ENCODE assay signal across 8 mouse cellular contexts in genomic region chr13:104109816-104110521, GRCm38 (mm10). TPM values are rescaled to one million over a fixed set of nuclear protein-coding genes. Genes with fewer than 3 reads are reported as not detected.
A peak's percentile ranks its signal among the peaks of the same experiment; 100 is the strongest.
DNase-seq lines count a peak whose midpoint lies in the region; ATAC-seq and TF ChIP-seq lines count a peak whose summit lies in the region.

No protein-coding gene starts in this region.

- ATAC-seq in limb, embryonic 12.5 days (ENCODE audit: insufficient number of reproducible peaks, insufficient read depth, low FRiP score, low TSS enrichment, low read depth) = peak; percentile 83
- ATAC-seq in midbrain, embryonic 15.5 days (replicated peaks) = peak; percentile 85

- no peaks in the 10 kb centered on the region for H3K27me3 ChIP-seq in thymus, adult 2 months (ENCODE audit: control insufficient read depth, insufficient read depth, low read length)
- no peaks in the 10 kb centered on the region for H3K27me3 ChIP-seq in kidney, adult 2 months (replicated peaks; ENCODE audit: control insufficient read depth, insufficient read depth, low read length)
- no peaks in the 10 kb centered on the region for H3K27me3 ChIP-seq in limb, embryonic 12.5 days
- no peaks in the 10 kb centered on the region for H3K27me3 ChIP-seq in midbrain, embryonic 15.5 days (replicated peaks)

- no peaks in the 10 kb centered on the region for H3K9me3 ChIP-seq in limb, embryonic 12.5 days
- no peaks in the 10 kb centered on the region for H3K9me3 ChIP-seq in midbrain, embryonic 15.5 days

- intact Hi-C loops in gastrocnemius, adult 2 months (cut with DNase I) = no loop called here

- WGBS in thymus, adult 2 months = 12% methylated on average over 38 of the region's 38 CpGs
- WGBS in kidney, adult 2 months = under 1% methylated on average over 37 of the region's 38 CpGs
- 2% methylated on average over 38 of the region's 38 CpGs for WGBS in limb, embryonic 12.5 days
- WGBS in midbrain, embryonic 15.5 days = under 1% methylated on average over 38 of the region's 38 CpGs

- no peaks in the 10 kb centered on the region for H3K36me3 ChIP-seq in thymus, adult 2 months (ENCODE audit: control insufficient read depth, insufficient read depth, low read length)
- no peaks in the 10 kb centered on the region for H3K36me3 ChIP-seq in kidney, adult 2 months (ENCODE audit: control insufficient read depth, insufficient read depth, low read length)
- peaks cover 6% of the 10 kb centered on the region; the same call in 1 of the 2 replicates for H3K36me3 ChIP-seq in limb, embryonic 12.5 days
- no peaks in the 10 kb centered on the region for H3K36me3 ChIP-seq in midbrain, embryonic 15.5 days (replicated peaks)

- no peak for TF ChIP-seq CTCF in thymus, adult 2 months (IDR thresholded peaks at IDR 0.05; ENCODE audit: borderline replicate concordance, control insufficient read depth, extremely low read depth, insufficient read depth, low read length, poor library complexity)
- no peak for TF ChIP-seq CTCF in gastrocnemius, adult 2 months (IDR thresholded peaks at IDR 0.05)
- no peak for TF ChIP-seq CTCF in kidney, adult 2 months (conservative IDR thresholded peaks at IDR 0.05; ENCODE audit: insufficient read depth, insufficient read length, low read depth, low read length)

- no peak overlapping the region for H3K27ac ChIP-seq in thymus, adult 2 months (ENCODE audit: control insufficient read depth, insufficient read depth, low read length)
- H3K27ac ChIP-seq in gastrocnemius, adult 2 months = peak overlapping the region; percentile 92
- no peak overlapping the region for H3K27ac ChIP-seq in kidney, adult 2 months (ENCODE audit: insufficient read depth, low read depth, low read length)
- peak overlapping the region; percentile 77 for H3K27ac ChIP-seq in limb, embryonic 12.5 days
- H3K27ac ChIP-seq in midbrain, embryonic 15.5 days = peak overlapping the region; percentile 86

- peaks cover 16% of the 10 kb centered on the region for H3K4me1 ChIP-seq in thymus, adult 2 months (replicated peaks; ENCODE audit: control insufficient read depth, insufficient read depth, low read length)
- H3K4me1 ChIP-seq in kidney, adult 2 months (ENCODE audit: control insufficient read depth, insufficient read depth, low read length) = peaks cover 3% of the 10 kb centered on the region; the same call in 1 of the 2 replicates
- peaks cover 9% of the 10 kb centered on the region; the same call in 1 of the 2 replicates for H3K4me1 ChIP-seq in limb, embryonic 12.5 days (replicated peaks)
- peaks cover 29% of the 10 kb centered on the region for H3K4me1 ChIP-seq in midbrain, embryonic 15.5 days

- TF ChIP-seq POLR2A in thymus, adult 2 months (IDR thresholded peaks at IDR 0.05; ENCODE audit: control insufficient read depth, extremely low read depth, insufficient read depth, low read length, poor library complexity) = no peak
- TF ChIP-seq POLR2A in kidney, adult 2 months (IDR thresholded peaks at IDR 0.05; ENCODE audit: low read depth, low read length) = no peak

- peak overlapping the region; percentile 99 for H3K4me2 ChIP-seq in limb, embryonic 12.5 days
- peak overlapping the region; percentile 84 for H3K4me2 ChIP-seq in midbrain, embryonic 15.5 days

- H3K4me3 ChIP-seq in thymus, adult 2 months (ENCODE audit: control insufficient read depth, insufficient read depth, low read length) = peak overlapping the region; percentile 50
- peak overlapping the region; percentile 80 for H3K4me3 ChIP-seq in gastrocnemius, adult 2 months
- H3K4me3 ChIP-seq in kidney, adult 2 months (ENCODE audit: insufficient read depth, low read depth, low read length) = peak overlapping the region; percentile 75
- peak overlapping the region; percentile 80 for H3K4me3 ChIP-seq in limb, embryonic 12.5 days (replicated peaks)
- peak overlapping the region; percentile 81 for H3K4me3 ChIP-seq in midbrain, embryonic 15.5 days

- DNase-seq in thymus, adult 2 months = peak; percentile 13
- no peak for DNase-seq in thymus, postnatal 0 days (ENCODE audit: low spot score)
- DNase-seq in cerebellum, adult 9-11 months = peak; percentile 78
- DNase-seq in gastrocnemius, adult 2 months = peak; percentile 39
- peak; percentile 50 for DNase-seq in kidney, adult 2 months
- DNase-seq in thymus, postnatal 25 days = peak; percentile 5

- peak overlapping the region; percentile 76 for H3K9ac ChIP-seq in limb, embryonic 12.5 days (replicated peaks)
- peak overlapping the region; percentile 69 for H3K9ac ChIP-seq in midbrain, embryonic 15.5 days

RNA-seq across cellular contexts. Expression of gene Sgtb, which starts 0.4 kb away (rescaled TPM):
- polyA plus RNA-seq in thymus, adult 2 months (2012; rRNA removed) = 0.19 and 0.26 TPM in 2 replicates
- polyA plus RNA-seq in thymus, postnatal 0 days (2015; fragmentation: Nextera tagmentation; extraction: Ambion mirVana) = 0.68 and 0.72 TPM in 2 replicates
- under 1 TPM; 0.61 to 0.73 TPM for total RNA-seq in gastrocnemius, adult 2 months (2021)
- polyA plus RNA-seq in kidney, adult 2 months (2012; rRNA removed) = 1.1 and 1.3 TPM in 2 replicates
- 7.4 and 9.4 TPM in 2 replicates for polyA plus RNA-seq in limb, embryonic 12.5 days (2016; fragmentation: Nextera tagmentation; extraction: Ambion mirVana)
- polyA plus RNA-seq in midbrain, embryonic 15.5 days (2015; fragmentation: Nextera tagmentation; extraction: Ambion mirVana) = 28.6 and 29.4 TPM in 2 replicates

RNA-seq across cellular contexts. Expression of gene Nln, which starts 0.6 kb away (rescaled TPM):
- polyA plus RNA-seq in thymus, adult 2 months (2012; rRNA removed) = 2.6 and 2.9 TPM in 2 replicates
- 7.3 and 7.9 TPM in 2 replicates for polyA plus RNA-seq in thymus, postnatal 0 days (2015; fragmentation: Nextera tagmentation; extraction: Ambion mirVana)
- total RNA-seq in gastrocnemius, adult 2 months (2021) = 1 to 10 TPM; 6.7 to 7.3 TPM
- polyA plus RNA-seq in kidney, adult 2 months (2012; rRNA removed) = 10.7 and 11.3 TPM in 2 replicates
- polyA plus RNA-seq in limb, embryonic 12.5 days (2016; fragmentation: Nextera tagmentation; extraction: Ambion mirVana) = 17.2 and 17.6 TPM in 2 replicates
- 66.1 and 70.8 TPM in 2 replicates for polyA plus RNA-seq in midbrain, embryonic 15.5 days (2015; fragmentation: Nextera tagmentation; extraction: Ambion mirVana)

Comparison
In these comparisons a context has a peak if more than half of its experiments do, and no peak if none do; other contexts are left out.
1. H3K27ac ChIP-seq: peak in gastrocnemius, adult 2 months (single experiment), limb, embryonic 12.5 days (single experiment) and midbrain, embryonic 15.5 days (single experiment); none in thymus, adult 2 months (single experiment) and kidney, adult 2 months (single experiment).
2. Peak in every context shown above with its lines, with median percentiles within 50 percentile points of each other: H3K4me3 ChIP-seq.